Mouse (Mus musculus) heart, postnatal 36 days (tissue): ENCODE data around the gene Acvr1b. TPM values are rescaled to one million over a fixed set of nuclear protein-coding genes. Genes with fewer than 3 reads are reported as not detected.

Experiments
- DNase-seq, 2 experiments: peaks; one replicate each; pipeline ENCODE4 v3.0.0; 2021 to 2022
- intact Hi-C: fragments of 180-260 bp; cut with DNase I; formaldehyde crosslinking; loops from one replicate; pipeline ENCODE4 v1.15.1; 2025
- total RNA-seq, 2 experiments: library from RNA; stranded (reverse); gene quantifications; 2 replicates each; pipeline ENCODE4 v1.2.3; 2021

Gene Acvr1b
- total RNA-seq, 2 experiments from 2014 or later, result 12.6 to 14.6 TPM

DNA sequence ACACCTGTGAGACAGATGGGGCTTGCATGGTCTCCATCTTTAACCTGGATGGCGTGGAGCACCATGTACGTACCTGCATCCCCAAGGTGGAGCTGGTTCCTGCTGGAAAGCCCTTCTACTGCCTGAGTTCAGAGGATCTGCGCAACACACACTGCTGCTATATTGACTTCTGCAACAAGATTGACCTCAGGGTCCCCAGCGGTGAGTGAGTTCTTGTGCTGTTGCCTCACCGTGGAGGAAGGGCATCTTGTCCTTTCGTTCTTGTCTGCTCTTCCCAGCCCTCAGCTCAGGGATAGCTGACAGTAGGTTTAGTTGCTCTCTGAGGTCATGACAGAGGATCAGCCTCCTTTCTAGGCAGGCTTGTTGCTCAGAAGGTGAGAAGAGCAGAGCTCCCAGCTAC, 20.1 kb downstream of the Acvr1b start:
- intact Hi-C loops, result no loop called here
- no peak for DNase-seq

DNA sequence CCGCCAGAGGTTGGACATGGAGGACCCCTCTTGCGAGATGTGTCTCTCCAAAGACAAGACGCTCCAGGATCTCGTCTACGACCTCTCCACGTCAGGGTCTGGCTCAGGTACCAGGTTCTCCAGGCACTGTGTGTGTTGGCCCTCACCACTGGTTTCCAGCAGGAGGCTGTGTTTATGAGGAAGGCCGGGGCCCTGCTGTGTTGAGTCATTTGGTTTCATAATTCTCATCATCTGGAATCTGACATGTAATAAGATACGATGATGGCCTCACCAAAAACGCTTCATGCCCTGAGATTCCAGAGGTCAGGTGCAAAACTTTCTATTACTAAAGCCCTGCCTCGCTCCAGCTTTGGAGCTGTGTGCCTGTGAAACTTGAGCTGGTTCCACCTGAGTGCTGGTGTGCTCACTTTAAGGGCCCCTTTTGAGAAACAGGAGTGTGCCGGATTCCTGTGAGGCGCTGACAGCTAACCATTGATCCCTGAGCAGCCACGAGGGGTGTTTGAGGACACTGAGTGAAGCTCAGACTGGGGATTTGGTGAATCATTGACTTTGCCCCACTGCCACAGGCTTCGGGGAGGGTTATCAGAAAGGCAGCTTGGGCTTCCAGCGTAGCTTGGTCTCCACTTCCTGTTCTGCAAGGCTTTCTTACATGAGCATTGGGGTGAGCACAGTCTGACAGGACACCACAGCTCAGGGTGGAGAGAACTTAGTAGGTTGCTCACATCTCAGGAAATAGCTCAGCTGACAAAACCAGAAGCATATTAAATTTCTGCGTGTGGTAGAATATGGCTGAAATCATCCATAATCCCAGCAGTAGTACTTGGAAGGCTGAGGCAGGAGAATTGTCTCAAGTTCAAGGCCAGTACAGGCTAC, 21.3 kb downstream of the Acvr1b start:
- DNase-seq, result no peak
- intact Hi-C loops, result loop anchor here (5.0 kb wide), 1 partner anchor 138 kb away; no protein-coding TSS in a partner anchor

DNA sequence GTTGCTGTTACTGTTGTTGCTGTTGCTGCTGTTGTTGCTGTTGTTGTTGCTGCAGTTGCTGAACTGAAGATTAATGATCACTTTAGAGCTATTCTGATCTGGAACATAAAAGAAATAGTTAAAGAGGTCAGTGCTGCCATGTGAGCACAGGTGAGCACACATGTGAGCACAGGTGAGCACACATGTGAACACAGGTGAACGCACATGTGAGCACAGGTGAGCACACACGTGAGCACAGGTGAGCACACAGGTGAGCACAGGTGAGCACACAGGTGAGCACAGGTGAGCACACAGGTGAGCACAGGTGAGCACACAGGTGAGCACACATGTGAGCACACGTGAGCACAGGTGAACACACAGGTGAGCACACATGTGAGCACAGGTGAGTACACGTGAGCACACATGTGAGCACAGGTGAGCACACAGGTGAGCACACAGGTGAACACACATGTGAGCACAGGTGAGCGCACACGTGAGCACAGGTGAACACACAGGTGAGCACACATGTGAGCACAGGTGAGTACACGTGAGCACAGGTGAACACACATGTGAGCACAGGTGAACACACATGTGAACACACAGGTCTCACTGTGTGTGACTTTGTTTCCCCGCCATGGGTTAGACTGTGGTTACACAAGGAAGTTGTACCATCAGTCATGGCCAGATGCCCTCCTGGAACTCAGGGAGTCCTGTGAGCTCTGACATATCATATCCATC, 22.4 kb downstream of the Acvr1b start:
- DNase-seq, result no peak
- intact Hi-C loops, result loop anchor here (5.0 kb wide), 1 partner anchor 139 kb away; no protein-coding TSS in a partner anchor

DNA sequence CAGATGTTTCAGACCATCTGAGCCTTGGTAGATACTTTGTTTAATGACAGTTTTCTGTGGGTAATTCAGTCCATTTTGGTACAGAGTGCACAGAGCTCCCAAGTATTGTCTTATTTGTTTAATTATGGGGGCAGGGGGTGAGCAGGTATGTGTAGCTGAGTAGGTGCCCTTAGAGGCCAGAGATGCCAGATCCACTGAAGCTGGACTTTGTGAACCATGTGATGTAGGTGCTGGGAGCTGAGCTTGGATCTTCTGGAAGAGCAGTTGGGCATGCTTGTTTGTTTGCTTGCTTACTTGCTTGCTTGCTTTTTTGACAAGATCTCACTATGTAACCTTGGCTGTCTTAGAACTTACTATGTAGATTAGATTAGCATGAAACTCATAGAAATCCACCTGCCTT, 23.1 kb downstream of the Acvr1b start:
- no peak for DNase-seq
- intact Hi-C loops, result loop anchor here (5.0 kb wide), 1 partner anchor 140 kb away; no protein-coding TSS in a partner anchor

- DNase-seq, result no peak
- intact Hi-C loops, result loop anchor here (2.0 to 5.0 kb wide), 2 partner anchors 53 to 140 kb away; no protein-coding TSS in a partner anchor
These were observed 23.8 kb downstream of the Acvr1b start for GRCm38 (mm10) chr15:101197497-101198179.

DNA sequence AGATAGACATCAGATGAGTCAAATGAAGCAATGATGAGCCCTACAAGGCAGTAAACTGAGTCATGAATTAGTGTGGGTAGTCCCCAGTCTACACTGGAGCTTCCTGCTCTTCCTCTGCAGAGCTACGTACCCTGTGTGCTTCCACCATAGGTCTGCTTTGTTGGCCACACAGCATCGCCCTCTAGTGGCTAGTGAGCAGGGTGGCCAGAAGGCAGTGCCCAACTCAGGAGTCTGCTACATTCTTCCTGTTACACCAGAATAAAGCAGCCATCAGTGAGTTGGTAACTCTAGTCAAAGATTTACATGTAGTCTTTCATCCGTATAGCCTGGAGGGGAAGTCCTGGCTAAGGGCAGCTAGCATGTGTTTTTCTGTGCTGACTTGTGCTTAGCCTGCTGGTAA, 24.4 kb downstream of the Acvr1b start:
- peak; percentile 69 to 71 for DNase-seq
- intact Hi-C loops, result loop anchor here (2.0 to 5.0 kb wide), 2 partner anchors 53 to 141 kb away; no protein-coding TSS in a partner anchor

GRCm38 (mm10) chr15:101198850-101199249, 25.0 kb downstream of the Acvr1b start:
- intact Hi-C loops, result loop anchor here (2.0 to 5.0 kb wide), 2 partner anchors 54 to 142 kb away; no protein-coding TSS in a partner anchor
- no peak for DNase-seq

- no peak for DNase-seq
- intact Hi-C loops, result no loop called here
These were observed 27.0 kb downstream of the Acvr1b start for GRCm38 (mm10) chr15:101200777-101201295.

- intact Hi-C loops, result no loop called here
- DNase-seq, result no peak
These were observed 27.5 kb downstream of the Acvr1b start for GRCm38 (mm10) chr15:101201414-101201813.

DNA sequence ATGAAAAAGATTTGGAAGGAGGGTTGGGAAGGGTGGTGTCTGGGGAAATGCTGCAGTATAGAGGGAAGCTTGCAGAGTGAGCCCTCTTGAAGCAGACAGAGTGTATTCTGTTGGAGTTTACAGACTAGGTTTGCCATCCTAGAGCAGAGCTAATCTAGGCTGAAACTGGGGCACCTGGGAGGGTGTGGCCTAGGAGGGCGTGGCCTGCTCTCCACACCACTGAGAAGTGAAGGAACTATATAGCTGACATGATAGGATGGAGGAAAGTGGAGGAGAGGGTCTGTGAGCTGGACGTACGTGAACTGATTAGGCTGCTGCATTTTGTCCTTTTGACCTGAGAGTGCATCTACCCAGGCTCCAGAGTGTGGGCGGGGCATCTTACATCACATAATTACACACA, 29.8 kb downstream of the Acvr1b start:
- DNase-seq, result no peak
- intact Hi-C loops, result no loop called here

DNA sequence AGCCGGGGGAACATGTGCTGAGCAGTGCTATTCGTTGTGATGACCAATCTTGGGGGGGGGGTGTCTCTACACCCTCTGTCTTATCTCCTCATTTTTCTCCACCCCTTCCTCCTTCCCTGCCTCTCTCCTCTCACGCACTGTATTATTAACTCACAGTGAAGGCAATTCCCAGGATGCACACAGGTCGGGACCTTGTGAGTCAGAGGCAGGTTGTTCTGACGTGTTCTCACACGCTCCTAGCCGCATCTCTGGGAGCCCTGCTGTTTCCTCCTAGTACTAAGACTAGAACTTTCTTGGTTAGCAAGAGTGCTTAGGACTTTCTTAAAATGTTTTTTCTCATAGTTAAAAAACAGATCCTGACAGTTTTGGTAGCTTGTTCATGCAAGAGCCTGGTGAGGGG, 30.9 kb downstream of the Acvr1b start:
- intact Hi-C loops, result no loop called here
- no peak for DNase-seq

DNA sequence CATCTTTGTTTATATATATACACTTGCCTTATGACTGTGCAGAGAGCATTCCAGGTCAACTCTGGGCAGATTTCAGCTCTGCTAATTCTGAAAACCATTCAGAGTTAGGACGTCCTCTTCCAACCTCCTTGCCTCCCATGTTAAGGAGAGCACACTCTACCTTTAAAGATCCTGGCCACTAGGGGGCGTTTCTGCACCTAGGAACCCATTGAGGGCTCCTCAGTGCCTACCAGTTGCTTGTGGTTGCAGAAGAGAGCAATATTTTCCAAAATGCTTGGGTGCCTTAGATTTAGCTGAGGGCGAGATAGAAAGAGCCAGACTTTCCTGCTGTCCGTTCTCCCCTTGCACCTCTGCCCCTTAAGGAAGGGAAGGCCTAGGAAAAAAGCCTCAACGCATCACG, 36.4 kb downstream of the Acvr1b start:
- intact Hi-C loops, result loop anchor here (1.0 kb wide), 1 partner anchor 27 kb away; no protein-coding TSS in a partner anchor
- DNase-seq, result peak; percentile 61 to 63

DNA sequence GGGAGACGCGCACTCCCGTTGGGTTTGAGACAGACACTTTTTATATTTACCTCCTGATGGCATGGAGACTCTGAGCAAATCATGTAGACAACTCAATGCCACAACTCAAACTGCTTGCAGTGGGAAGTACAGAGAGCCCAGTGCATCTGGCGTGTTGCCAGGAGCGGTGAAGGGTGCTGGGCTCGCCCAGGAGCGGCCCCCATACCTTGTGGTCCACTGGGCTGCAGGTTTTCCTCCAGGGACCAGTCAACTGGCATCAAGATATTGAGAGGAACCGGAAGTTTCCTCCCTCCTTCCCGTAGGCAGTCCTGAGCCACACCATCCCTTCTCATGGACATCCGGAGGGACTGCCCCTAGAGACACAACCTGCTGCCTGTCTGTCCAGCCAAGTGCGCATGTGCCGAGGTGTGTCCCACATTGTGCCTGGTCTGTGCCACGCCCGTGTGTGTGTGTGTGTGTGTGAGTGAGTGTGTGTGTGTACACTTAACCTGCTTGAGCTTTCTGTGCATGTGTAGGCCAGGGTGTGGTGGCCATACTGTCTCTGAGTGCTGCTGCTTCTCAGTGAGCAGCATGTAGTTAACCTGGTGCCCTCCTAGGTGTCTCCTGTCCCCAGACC, 37.2 kb downstream of the Acvr1b start:
- peak in 1 of 2 experiments; percentile 33 for DNase-seq
- intact Hi-C loops, result loop anchor here (1.0 kb wide), 1 partner anchor 26 kb away; no protein-coding TSS in a partner anchor

DNA sequence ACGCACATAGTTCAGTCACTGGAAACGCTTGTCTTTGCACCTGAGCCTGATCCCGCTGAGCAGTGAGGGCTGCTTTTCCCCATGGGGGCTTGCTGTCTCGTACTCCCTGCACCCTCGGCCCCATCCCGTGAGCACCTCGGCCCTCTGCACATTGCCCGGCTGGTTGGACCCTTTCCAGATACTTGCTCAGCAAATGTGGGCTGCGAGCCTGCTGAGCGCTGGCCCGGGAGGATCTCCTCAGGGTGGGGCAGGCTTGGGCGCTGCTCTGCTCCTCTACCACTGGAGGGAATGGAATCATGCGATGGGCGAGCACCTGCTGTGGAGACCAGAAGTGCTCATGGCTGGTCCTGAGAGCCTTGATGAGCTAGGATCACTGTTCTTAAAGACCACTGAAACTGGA, 38.6 kb downstream of the Acvr1b start:
- intact Hi-C loops, result no loop called here
- peak; percentile 37 to 47 for DNase-seq

GRCm38 (mm10) chr15:101215136-101215535, 41.3 kb downstream of the Acvr1b start:
- intact Hi-C loops, result no loop called here
- no peak for DNase-seq

DNA sequence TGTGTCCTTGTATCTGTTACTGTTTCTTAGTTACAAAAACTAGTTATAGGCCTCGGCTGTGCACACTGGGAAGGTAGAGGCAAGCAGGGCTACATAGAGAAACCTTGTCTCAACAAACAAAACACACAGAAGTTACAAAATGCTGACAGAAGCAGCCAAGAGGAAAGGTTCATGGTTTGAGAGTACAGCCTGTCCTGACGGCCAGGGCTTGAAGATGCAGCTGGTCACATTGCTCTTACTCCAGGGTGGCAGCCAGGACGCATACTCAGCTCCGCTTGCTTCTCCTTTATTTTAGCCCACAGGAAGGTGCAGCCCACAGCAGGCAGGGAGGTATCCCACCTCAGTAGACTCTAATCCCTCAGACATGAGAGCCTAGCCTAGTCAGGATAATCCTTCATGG, 42.2 kb downstream of the Acvr1b start:
- DNase-seq, result no peak
- intact Hi-C loops, result no loop called here

DNA sequence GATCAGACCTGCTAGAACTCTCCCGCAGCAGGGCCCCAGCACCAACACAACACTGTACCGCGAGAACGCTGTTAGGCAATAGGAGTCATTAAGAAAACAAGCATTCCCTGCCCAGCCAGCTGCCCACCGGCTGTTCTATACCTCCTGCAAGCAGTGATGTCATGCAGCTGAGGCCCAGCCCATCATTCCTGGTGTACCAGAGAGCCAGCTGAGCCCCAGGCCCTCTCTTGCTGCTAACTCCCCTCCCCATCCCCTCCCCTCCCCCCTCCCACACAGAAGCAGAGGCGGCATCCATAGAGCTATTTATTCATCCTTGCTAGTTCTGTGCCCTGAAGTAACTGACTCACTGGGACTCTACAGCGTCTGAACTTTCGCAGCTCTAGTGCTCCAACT, 47.0 kb downstream of the Acvr1b start:
- intact Hi-C loops, result loop anchor here (1.0 kb wide), 2 partner anchors 16 to 94 kb away; no protein-coding TSS in a partner anchor
- no peak for DNase-seq

DNA sequence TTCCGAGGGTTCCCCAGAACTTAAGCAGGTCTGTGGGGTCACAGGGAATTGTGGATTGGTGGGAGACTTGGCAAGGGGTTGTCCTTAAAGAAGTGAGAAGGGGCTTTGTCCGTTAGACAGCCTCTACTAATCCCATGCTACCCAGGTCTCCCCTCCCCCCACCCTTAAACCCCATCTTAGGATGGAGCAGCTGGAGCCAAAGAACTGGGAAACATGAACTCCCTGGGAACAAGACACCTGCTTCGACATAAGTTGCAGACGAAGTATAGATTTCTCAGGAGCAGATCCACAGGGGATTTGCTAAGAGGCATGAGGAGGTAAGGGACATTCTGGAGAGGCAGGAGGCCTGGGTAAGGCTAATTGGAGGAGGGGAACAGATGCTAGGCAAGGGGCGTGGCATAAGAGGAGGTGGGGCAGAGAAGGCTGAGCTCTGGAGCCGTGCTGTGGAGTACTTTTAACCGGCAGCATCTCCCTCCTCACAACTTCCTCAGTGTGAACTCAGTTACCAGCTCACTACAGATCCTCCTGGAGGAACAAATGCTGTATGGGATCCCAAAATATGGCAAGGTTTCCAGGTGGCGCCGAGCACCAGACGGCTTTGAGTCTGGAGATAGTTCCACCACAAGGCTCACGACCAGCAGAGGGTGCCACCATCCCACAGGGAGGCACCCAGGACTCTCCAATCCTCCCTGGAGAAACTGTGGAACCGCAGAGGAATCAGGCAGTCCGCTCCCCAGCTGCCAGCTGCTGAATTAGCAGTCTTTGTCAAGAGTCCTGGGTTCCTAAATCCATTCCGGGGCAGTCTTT, 47.6 kb downstream of the Acvr1b start:
- intact Hi-C loops, result loop anchor here (1.0 kb wide), 2 partner anchors 16 to 94 kb away; no protein-coding TSS in a partner anchor
- DNase-seq, result peak; percentile 89 to 92

GRCm38 (mm10) chr15:101222897-101223482, 49.1 kb downstream of the Acvr1b start:
- DNase-seq, result no peak
- intact Hi-C loops, result no loop called here
